Mouse (Mus musculus) liver, embryonic 15.5 days (tissue): Measurements from ENCODE around the gene Ncam2. TPM values are rescaled to one million over a fixed set of nuclear protein-coding genes. Genes with fewer than 3 reads are reported as not detected.

Experiments used
- ATAC-seq: fragments of 200-750 bp; cut with Nextera tagmentation; 2 replicates; pipeline ENCODE4 v1.8.0; 2017; ENCODE audit warnings: moderate number of reproducible peaks, mild to moderate bottlenecking, moderate library complexity; ENCODE audit not compliant: insufficient read depth
- H3K27ac ChIP-seq: fragments of 300-500 bp; sonication (generic); replicated peaks from 2 replicates; pipeline ENCODE4 v1.5.1; 2015; ENCODE audit warnings: mild to moderate bottlenecking, inconsistent platforms
- H3K27me3 ChIP-seq: fragments of 300-500 bp; sonication (generic); 2 replicates; pipeline ENCODE4 v1.6.1; 2015; ENCODE audit warnings: mild to moderate bottlenecking, inconsistent platforms
- H3K36me3 ChIP-seq: fragments of 300-500 bp; sonication (generic); replicated peaks from 2 replicates; pipeline ENCODE4 v1.6.1; 2015; ENCODE audit warnings: moderate library complexity, mild to moderate bottlenecking, inconsistent platforms
- H3K4me1 ChIP-seq: fragments of 300-500 bp; sonication (generic); replicated peaks from 2 replicates; pipeline ENCODE4 v1.6.1; 2015; ENCODE audit warnings: inconsistent platforms
- H3K4me2 ChIP-seq: fragments of 300-500 bp; sonication (generic); 2 replicates; pipeline ENCODE4 v1.6.1; 2015; ENCODE audit warnings: moderate library complexity, mild to moderate bottlenecking, inconsistent platforms
- H3K4me3 ChIP-seq: fragments of 300-500 bp; sonication (generic); replicated peaks from 2 replicates; pipeline ENCODE4 v1.5.1; 2015; ENCODE audit warnings: mild to moderate bottlenecking, inconsistent platforms
- H3K9ac ChIP-seq: fragments of 300-500 bp; sonication (generic); 2 replicates; pipeline ENCODE4 v1.6.1; 2015; ENCODE audit warnings: moderate library complexity, mild to moderate bottlenecking, inconsistent platforms
- H3K9me3 ChIP-seq: fragments of 300-500 bp; sonication (generic); replicated peaks from 2 replicates; pipeline ENCODE4 v1.6.1; 2016; ENCODE audit warnings: inconsistent platforms
- WGBS: fragments of 180-500 bp; shearing (Covaris S2); methylation state at CpG from one replicate; pipeline ENCODE4 v1.1.7; 2015; ENCODE audit warnings: mixed read lengths; ENCODE audit not compliant: insufficient replicate concordance; 5-methylcytosine and 5-hydroxymethylcytosine counted together
- polyA plus RNA-seq: library from polyadenylated mRNA; unstranded; fragments of >200 nt; fragmentation: Nextera tagmentation; extraction: Ambion mirVana; gene quantifications from 2 replicates; pipeline ENCODE4 v1.2.1, GENCODE M21; 2015

Ncam2 gene
- polyA plus RNA-seq, 1 experiment from 2014 or later, result 0.06 TPM

DNA sequence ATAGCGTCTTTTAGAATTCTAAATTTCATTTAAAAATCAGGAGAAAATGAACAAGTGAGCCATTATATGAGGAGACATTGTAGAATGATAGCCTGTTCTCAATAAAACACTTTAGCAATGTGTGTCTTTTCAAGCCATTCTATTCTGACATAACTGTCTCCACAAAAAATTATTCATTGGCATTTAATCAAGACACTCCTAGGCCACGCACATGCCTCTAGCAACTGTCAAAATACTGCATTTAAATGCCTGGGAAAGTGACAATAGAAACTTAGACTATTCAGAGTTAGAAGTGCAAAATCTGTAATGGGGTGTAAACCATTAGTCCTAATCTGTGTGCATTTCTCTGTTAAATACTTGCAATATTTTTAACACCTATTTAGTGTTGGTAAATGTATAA, 456.1 kb downstream of the Ncam2 start:
- WGBS, result 61% methylated on average over 2 of the region's 2 CpGs
- no peak for ATAC-seq
- H3K36me3 ChIP-seq, result no peaks in the 10 kb centered on the region

GRCm38 (mm10) chr16:81673866-81674265, 473.4 kb downstream of the Ncam2 start:
- Histone ChIP-seq H3K27ac (no peak overlapping the region), H3K4me3 (no peak overlapping the region), H3K27me3 (no peaks in the 10 kb centered on the region), H3K9ac (no peak overlapping the region), H3K9me3 (no peaks in the 10 kb centered on the region), H3K4me2 (no peak overlapping the region), H3K36me3 (no peaks in the 10 kb centered on the region), H3K4me1 (no peaks in the 10 kb centered on the region)
- 52% methylated on average over 1 of the region's 1 CpGs for WGBS
- no peak for ATAC-seq

More for the DNA sequence above, 456.1 kb downstream of the Ncam2 start:
- Histone ChIP-seq H3K27ac (no peak overlapping the region), H3K4me2 (no peak overlapping the region), H3K4me3 (no peak overlapping the region), H3K9ac (no peak overlapping the region), H3K27me3 (no peaks in the 10 kb centered on the region), H3K9me3 (no peaks in the 10 kb centered on the region), H3K4me1 (no peaks in the 10 kb centered on the region)

- no peaks in the 10 kb centered on the region for H3K4me1 ChIP-seq
- H3K27ac ChIP-seq, result no peak overlapping the region
- no peaks in the 10 kb centered on the region for H3K9me3 ChIP-seq
- ATAC-seq, result no peak
- H3K9ac ChIP-seq, result no peak overlapping the region
- no peak overlapping the region for H3K4me2 ChIP-seq
- H3K36me3 ChIP-seq, result no peaks in the 10 kb centered on the region
- no peak overlapping the region for H3K4me3 ChIP-seq
- 31% methylated on average over 1 of the region's 1 CpGs for WGBS
- H3K27me3 ChIP-seq, result no peaks in the 10 kb centered on the region
Observed at GRCm38 (mm10) chr16:81675546-81675945, 475.0 kb downstream of the Ncam2 start.
